Mouse (Mus musculus) liver, embryonic 16.5 days (tissue): Measurements from ENCODE around the gene Frat1. TPM values are rescaled to one million over a fixed set of nuclear protein-coding genes. Genes with fewer than 3 reads are reported as not detected.

Source experiments
- polyA plus RNA-seq: library from polyadenylated mRNA; unstranded; fragments of >200 nt; fragmentation: Nextera tagmentation; extraction: Ambion mirVana; gene quantifications from 2 replicates; pipeline ENCODE4 v1.2.1, GENCODE M21; 2015

Gene Frat1
- polyA plus RNA-seq, 1 experiment from 2014 or later, result 8.3 TPM

Other genes starting within 250 kb of the Frat1 start
- gene Gm340, start 247.6 kb upstream of the Frat1 start, polyA plus RNA-seq, result 1.1 and 1.2 TPM in 2 replicates
- gene Slit1, start 86.3 kb upstream of the Frat1 start, polyA plus RNA-seq, result 0.13 and 0.26 TPM in 2 replicates
- gene Arhgap19, start 27.9 kb upstream of the Frat1 start, polyA plus RNA-seq, result 25.6 and 27.5 TPM in 2 replicates
- 2.5 and 2.7 TPM in 2 replicates for gene Frat2, start 18.2 kb downstream of the Frat1 start, polyA plus RNA-seq
- gene Rrp12, start 66.2 kb downstream of the Frat1 start, polyA plus RNA-seq, result 7.4 and 7.5 TPM in 2 replicates
- 366 and 408 TPM in 2 replicates for gene Pgam1, start 82.0 kb downstream of the Frat1 start, polyA plus RNA-seq
- 25.4 and 27.3 TPM in 2 replicates for gene Exosc1, start 103.5 kb downstream of the Frat1 start, polyA plus RNA-seq
- 32.1 and 32.5 TPM in 2 replicates for gene Zdhhc16, start 103.5 kb downstream of the Frat1 start, polyA plus RNA-seq
- gene Mms19, start 151.2 kb downstream of the Frat1 start, polyA plus RNA-seq, result 10.1 and 11.1 TPM in 2 replicates
- gene Ubtd1, start 151.8 kb downstream of the Frat1 start, polyA plus RNA-seq, result 4.2 and 4.9 TPM in 2 replicates
- gene Ankrd2, start 206.0 kb downstream of the Frat1 start, polyA plus RNA-seq, result 0.07 and 0.15 TPM in 2 replicates
- 62.9 and 70.5 TPM in 2 replicates for gene Hoga1, start 215.6 kb downstream of the Frat1 start, polyA plus RNA-seq
- 0.34 and 0.35 TPM in 2 replicates for gene 4933411K16Rik, start 222.3 kb downstream of the Frat1 start, polyA plus RNA-seq